ENCODE assay signal across 9 mouse cellular contexts in the genomic region with DNA sequence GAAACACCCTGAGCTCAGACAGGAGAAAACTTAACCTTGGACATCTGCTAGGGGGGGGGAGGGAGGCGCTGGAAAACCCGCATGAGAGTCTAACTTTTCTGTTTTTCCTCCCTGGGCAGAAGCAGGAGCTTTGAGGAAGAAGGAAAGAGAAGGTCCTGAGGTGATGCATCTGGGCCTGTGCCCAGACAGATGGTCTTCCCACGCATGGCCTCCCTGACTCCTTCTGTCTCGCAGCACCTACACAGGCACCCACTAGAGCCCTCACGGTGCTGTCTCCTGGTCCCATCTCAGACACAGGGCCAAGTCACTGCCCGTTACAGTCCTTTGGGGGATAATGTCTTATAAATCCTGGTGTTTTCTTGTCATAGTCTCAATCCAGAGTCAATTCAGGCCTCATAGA. TPM values are rescaled to one million over a fixed set of nuclear protein-coding genes. Genes with fewer than 3 reads are reported as not detected.
A peak's percentile ranks its signal among the peaks of the same experiment; 100 is the strongest.
DNase-seq lines count a peak whose midpoint lies in the region; ATAC-seq and TF ChIP-seq lines count a peak whose summit lies in the region.
"Had no signal": no experiment of that assay in that cellular context is flagged by ENCODE, and none has a peak within 500 bp of the region (broad histone marks: within the 10 kb centered on the region; RNA-seq: fewer than 3 reads in every experiment).

No protein-coding gene starts in this region.

- no peaks in the 10 kb centered on the region for H3K9me3 ChIP-seq in kidney, embryonic 14.5 days (ENCODE audit: control insufficient read depth, low read length)
- no peaks in the 10 kb centered on the region for H3K9me3 ChIP-seq in embryonic facial prominence, embryonic 12.5 days
- no peaks in the 10 kb centered on the region for H3K9me3 ChIP-seq in hindbrain, embryonic 11.5 days (ENCODE audit: control insufficient read depth, low read length)
- no peaks in the 10 kb centered on the region for H3K9me3 ChIP-seq in midbrain, postnatal 0 days (ENCODE audit: low read length)

- H3K27me3 ChIP-seq in kidney, embryonic 14.5 days (ENCODE audit: control insufficient read depth, insufficient read depth, low read length), result no peaks in the 10 kb centered on the region
- no peaks in the 10 kb centered on the region for H3K27me3 ChIP-seq in embryonic facial prominence, embryonic 12.5 days
- H3K27me3 ChIP-seq in hindbrain, embryonic 11.5 days (ENCODE audit: control insufficient read depth, insufficient read depth, low read length), result no peaks in the 10 kb centered on the region
- no peaks in the 10 kb centered on the region for H3K27me3 ChIP-seq in midbrain, postnatal 0 days (ENCODE audit: insufficient read depth, low read length)

- TF ChIP-seq CTCF in midbrain, postnatal 0 days (IDR thresholded peaks at IDR 0.05), result no peak

- peaks cover 49% of the 10 kb centered on the region for H3K4me1 ChIP-seq in kidney, embryonic 14.5 days (ENCODE audit: control insufficient read depth, insufficient read depth, low read length)
- H3K4me1 ChIP-seq in embryonic facial prominence, embryonic 12.5 days, result peaks cover 72% of the 10 kb centered on the region
- H3K4me1 ChIP-seq in hindbrain, embryonic 11.5 days (replicated peaks; ENCODE audit: control insufficient read depth, insufficient read depth, low read length), result peaks cover 26% of the 10 kb centered on the region
- peaks cover 31% of the 10 kb centered on the region for H3K4me1 ChIP-seq in midbrain, postnatal 0 days (ENCODE audit: insufficient read depth, low read length)

- DNase-seq in kidney, postnatal 36 days, result no peak
- no peak for DNase-seq in hindbrain, embryonic 11.5 days (ENCODE audit: low spot score)
- no peak for DNase-seq in midbrain, postnatal 0 days (ENCODE audit: low spot score)
- DNase-seq in urinary bladder, adult 18-20 months (ENCODE audit: low spot score in 2 of 2), result no peak
- DNase-seq in gastrocnemius, adult 8-10 months (ENCODE audit: low spot score in 2 of 2), result no peak
- DNase-seq in kidney, adult 9 months, result no peak
- DNase-seq: lung, postnatal 10 days had no signal

- WGBS in kidney, embryonic 14.5 days, result 50% methylated on average over 6 of the region's 6 CpGs
- 65% methylated on average over 6 of the region's 6 CpGs for WGBS in embryonic facial prominence, embryonic 12.5 days
- 76% methylated on average over 6 of the region's 6 CpGs for WGBS in hindbrain, embryonic 11.5 days
- 68% methylated on average over 6 of the region's 6 CpGs for WGBS in midbrain, postnatal 0 days

- no peak for ATAC-seq in kidney, embryonic 14.5 days (ENCODE audit: low FRiP score, low TSS enrichment)
- no peak for ATAC-seq in embryonic facial prominence, embryonic 12.5 days (ENCODE audit: insufficient number of reproducible peaks, insufficient read depth, low FRiP score, low TSS enrichment)
- ATAC-seq in hindbrain, embryonic 11.5 days (ENCODE audit: low FRiP score), result no peak
- no peak for ATAC-seq in midbrain, postnatal 0 days (ENCODE audit: low FRiP score)

- H3K36me3 ChIP-seq in kidney, embryonic 14.5 days (ENCODE audit: control insufficient read depth, insufficient read depth, low read length), result no peaks in the 10 kb centered on the region
- H3K36me3 ChIP-seq in embryonic facial prominence, embryonic 12.5 days, result no peaks in the 10 kb centered on the region
- no peaks in the 10 kb centered on the region for H3K36me3 ChIP-seq in hindbrain, embryonic 11.5 days (ENCODE audit: control insufficient read depth, insufficient read depth, low read length)
- H3K36me3 ChIP-seq in midbrain, postnatal 0 days (ENCODE audit: insufficient read depth, low read length), result no peaks in the 10 kb centered on the region

- no peak overlapping the region for H3K4me2 ChIP-seq in kidney, embryonic 14.5 days (replicated peaks; ENCODE audit: low read depth, low read length)
- no peak overlapping the region for H3K4me2 ChIP-seq in embryonic facial prominence, embryonic 12.5 days (replicated peaks)
- no peak overlapping the region for H3K4me2 ChIP-seq in hindbrain, embryonic 11.5 days (replicated peaks; ENCODE audit: low read depth, low read length)
- no peak overlapping the region for H3K4me2 ChIP-seq in midbrain, postnatal 0 days (ENCODE audit: low read depth, low read length, poor library complexity, severe bottlenecking)

- H3K27ac ChIP-seq in kidney, embryonic 14.5 days (ENCODE audit: low read depth, low read length), result peak overlapping the region; percentile 86
- H3K27ac ChIP-seq in embryonic facial prominence, embryonic 12.5 days, result 0 out of 2 replicates have a peak overlapping the region, but pooled peaks have one; percentile 55
- H3K27ac ChIP-seq in hindbrain, embryonic 11.5 days (ENCODE audit: low read depth, low read length), result 0 out of 2 replicates have a peak overlapping the region, but pooled peaks have one; percentile 91
- peak overlapping the region; percentile 79; the same call in 1 of the 2 replicates for H3K27ac ChIP-seq in midbrain, postnatal 0 days (ENCODE audit: low read depth, low read length)

- H3K9ac ChIP-seq in kidney, embryonic 14.5 days (ENCODE audit: low read depth, low read length), result no peak overlapping the region
- no peak overlapping the region for H3K9ac ChIP-seq in embryonic facial prominence, embryonic 12.5 days
- H3K9ac ChIP-seq in hindbrain, embryonic 11.5 days (ENCODE audit: low read depth, low read length), result no peak overlapping the region
- no peak overlapping the region for H3K9ac ChIP-seq in midbrain, postnatal 0 days (replicated peaks; ENCODE audit: low read length, poor library complexity, severe bottlenecking)

- H3K4me3 ChIP-seq in kidney, embryonic 14.5 days (ENCODE audit: low read length), result no peak overlapping the region
- H3K4me3 ChIP-seq in embryonic facial prominence, embryonic 12.5 days, result no peak overlapping the region
- no peak overlapping the region for H3K4me3 ChIP-seq in hindbrain, embryonic 11.5 days (ENCODE audit: low read depth, low read length)
- H3K4me3 ChIP-seq in midbrain, postnatal 0 days (ENCODE audit: low read depth, low read length), result no peak overlapping the region

RNA-seq across cellular contexts. Expression of gene BC034090, which starts 11.5 kb away (rescaled TPM):
- polyA plus RNA-seq in kidney, embryonic 14.5 days (2014; fragmentation: Nextera tagmentation; extraction: Ambion mirVana), result 4.7 and 4.9 TPM in 2 replicates
- polyA plus RNA-seq in embryonic facial prominence, embryonic 12.5 days (2016; fragmentation: Nextera tagmentation; extraction: Ambion mirVana), result 6.8 and 6.9 TPM in 2 replicates
- 1.7 and 2.5 TPM in 2 replicates for polyA plus RNA-seq in hindbrain, embryonic 11.5 days (2014; fragmentation: Nextera tagmentation; extraction: Ambion mirVana)
- 7.3 and 11.2 TPM in 2 replicates for total RNA-seq in midbrain, postnatal 0 days (2014; rRNA removed)
- 1.9 TPM in 2 replicates for polyA plus RNA-seq in midbrain, postnatal 0 days (2015; fragmentation: Nextera tagmentation; extraction: Ambion mirVana)
- 1 to 10 TPM in 2 of 4 experiments, under 1 TPM in 2; 0.32 to 1.5 (median 1.0) TPM for total RNA-seq in gastrocnemius, adult 8-10 months (2022)
